Mouse (Mus musculus): Measurements from ENCODE around the gene Cartpt. TPM values are rescaled to one million over a fixed set of nuclear protein-coding genes. Genes with fewer than 3 reads are reported as not detected.

Cartpt gene
- polyA plus RNA-seq (2012; rRNA removed) (not detected in 2 replicates), polyA plus RNA-seq (2014; fragmentation: Nextera tagmentation; extraction: Ambion mirVana) (not detected in 2 replicates)

DNA sequence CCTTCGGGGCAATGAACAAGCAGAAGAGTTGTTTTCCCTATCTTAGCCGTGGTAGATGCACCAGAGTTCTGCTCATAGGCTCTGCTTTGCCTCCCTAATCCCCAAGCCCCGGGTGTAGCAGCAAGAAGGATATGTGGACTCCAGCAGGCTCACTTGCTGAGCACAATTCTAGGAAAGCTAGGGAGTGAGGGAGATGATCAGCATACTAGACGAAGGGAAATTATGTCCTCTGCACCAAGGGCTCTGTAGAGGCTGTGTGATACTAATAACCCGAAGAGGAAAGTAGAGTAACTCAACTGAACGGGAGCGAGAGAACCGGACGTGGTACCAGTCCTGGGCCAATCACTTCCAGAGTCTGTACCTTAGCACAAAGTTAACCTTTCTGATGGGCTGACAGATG lies at the start of gene Cartpt:
Gene Cartpt, minus strand, starts transcription at position 127 of the 400 bp plus-strand sequence.
- Histone ChIP-seq H3K9me3 (ENCODE audit: control insufficient read depth, low read length) (no peaks in the 10 kb centered on the region), H3K4me3 (ENCODE audit: insufficient read depth in 1 of 2, low read depth in 2 of 2, low read length in 2 of 2) (no peak within 1 kb of the TSS), H3K27me3 (ENCODE audit: control insufficient read depth, insufficient read depth, low read length) (peaks cover 17% of the 10 kb centered on the region), H3K4me2 (ENCODE audit: low read depth) (no peak within 1 kb of the TSS), H3K36me3 (replicated peaks; ENCODE audit: control insufficient read depth, insufficient read depth, low read depth) (no peaks in the 10 kb centered on the region), H3K9ac (replicated peaks) (no peak within 1 kb of the TSS), H3K4me1 (replicated peaks; ENCODE audit: control insufficient read depth in 2 of 2, insufficient read depth in 2 of 2, low read length in 1 of 2) (no peaks in the 10 kb centered on the region), H3K27ac (no peak within 1 kb of the TSS)
- no peak for TF ChIP-seq EP300 (IDR thresholded peaks at IDR 0.05; ENCODE audit: low read depth)
- TF ChIP-seq CTCF (IDR thresholded peaks at IDR 0.05; ENCODE audit: low read depth) = no peak
- whole genome bisulfite sequencing (ENCODE audit: insufficient replicate concordance) = 48% methylated on average over 9 of the region's 9 CpGs
- DNase-seq (ENCODE audit: low read depth in 3 of 3, low spot score in 3 of 3) = no peak
- no peak for ATAC-seq (ENCODE audit: insufficient read depth)

DNA sequence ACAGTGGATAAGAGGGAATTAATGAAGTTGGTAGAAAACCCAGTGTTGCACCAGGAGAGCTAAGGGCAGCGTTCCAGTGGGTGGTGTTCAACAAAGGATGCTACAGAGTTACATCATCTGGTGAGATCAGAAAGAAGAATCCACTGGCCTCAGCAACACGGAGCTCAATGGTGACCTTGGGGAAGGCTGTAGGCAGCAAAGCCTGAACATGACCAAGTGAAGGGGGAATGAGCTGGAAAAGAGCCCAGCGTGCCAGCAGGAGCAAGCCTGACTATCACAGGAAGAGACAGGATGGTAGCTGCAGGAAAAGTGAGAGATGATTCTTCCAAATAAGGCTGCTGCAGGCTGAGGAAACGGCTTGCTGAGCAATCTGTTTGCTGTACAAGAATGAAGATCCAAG lies 46.5 kb upstream of the Cartpt start:
- no peak overlapping the region for H3K4me3 ChIP-seq (ENCODE audit: insufficient read depth in 1 of 2, low read depth in 2 of 2, low read length in 2 of 2)
- no peaks in the 10 kb centered on the region for H3K9me3 ChIP-seq (ENCODE audit: control insufficient read depth, low read length)
- no peak overlapping the region for H3K27ac ChIP-seq
- no peak for ATAC-seq (ENCODE audit: insufficient read depth)
- H3K9ac ChIP-seq (replicated peaks) = no peak overlapping the region
- no peaks in the 10 kb centered on the region for H3K36me3 ChIP-seq (replicated peaks; ENCODE audit: control insufficient read depth, insufficient read depth, low read depth)
- TF ChIP-seq EP300 (IDR thresholded peaks at IDR 0.05; ENCODE audit: low read depth) (no peak), CTCF (IDR thresholded peaks at IDR 0.05; ENCODE audit: low read depth) (no peak)
- no peaks in the 10 kb centered on the region for H3K4me1 ChIP-seq (replicated peaks; ENCODE audit: control insufficient read depth in 2 of 2, insufficient read depth in 2 of 2, low read length in 1 of 2)
- 67% methylated on average over 4 of the region's 4 CpGs for WGBS (ENCODE audit: insufficient replicate concordance)
- no peak overlapping the region for H3K4me2 ChIP-seq (ENCODE audit: low read depth)
- DNase-seq (ENCODE audit: low read depth in 3 of 3, low spot score in 3 of 3) = no peak
- no peaks in the 10 kb centered on the region for H3K27me3 ChIP-seq (ENCODE audit: control insufficient read depth, insufficient read depth, low read length)

DNA sequence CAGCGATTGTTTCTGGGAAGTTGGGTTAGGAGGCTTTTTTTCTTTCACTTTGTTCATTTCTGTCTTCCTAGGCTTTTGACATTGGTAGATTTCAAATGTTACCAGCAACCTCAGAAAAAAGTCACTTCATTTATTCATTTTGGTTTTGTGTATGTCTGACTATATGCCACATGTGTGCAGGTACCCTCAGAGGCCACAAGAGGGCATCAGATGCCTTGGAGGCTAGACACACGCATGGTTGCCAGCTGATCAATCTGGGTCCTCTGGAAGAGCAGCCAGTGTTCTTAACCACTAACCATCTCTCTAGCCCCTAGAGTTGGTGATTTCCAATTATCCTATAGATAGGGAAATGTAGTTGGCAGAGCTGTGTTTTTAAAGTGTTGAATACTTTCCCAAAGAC lies 42.6 kb upstream of the Cartpt start:
- Histone ChIP-seq H3K4me2 (ENCODE audit: low read depth) (no peak overlapping the region), H3K4me1 (replicated peaks; ENCODE audit: control insufficient read depth in 2 of 2, insufficient read depth in 2 of 2, low read length in 1 of 2) (no peaks in the 10 kb centered on the region), H3K9me3 (ENCODE audit: control insufficient read depth, low read length) (no peaks in the 10 kb centered on the region), H3K9ac (replicated peaks) (no peak overlapping the region), H3K36me3 (replicated peaks; ENCODE audit: control insufficient read depth, insufficient read depth, low read depth) (no peaks in the 10 kb centered on the region), H3K27me3 (ENCODE audit: control insufficient read depth, insufficient read depth, low read length) (no peaks in the 10 kb centered on the region), H3K4me3 (ENCODE audit: insufficient read depth in 1 of 2, low read depth in 2 of 2, low read length in 2 of 2) (no peak overlapping the region), H3K27ac (no peak overlapping the region)
- TF ChIP-seq CTCF (IDR thresholded peaks at IDR 0.05; ENCODE audit: low read depth) (peak; percentile 35), EP300 (IDR thresholded peaks at IDR 0.05; ENCODE audit: low read depth) (no peak)
- WGBS (ENCODE audit: insufficient replicate concordance) = 67% methylated on average over 2 of the region's 2 CpGs
- ATAC-seq (ENCODE audit: insufficient read depth) = no peak
- no peak for DNase-seq (ENCODE audit: low read depth in 3 of 3, low spot score in 3 of 3)

DNA sequence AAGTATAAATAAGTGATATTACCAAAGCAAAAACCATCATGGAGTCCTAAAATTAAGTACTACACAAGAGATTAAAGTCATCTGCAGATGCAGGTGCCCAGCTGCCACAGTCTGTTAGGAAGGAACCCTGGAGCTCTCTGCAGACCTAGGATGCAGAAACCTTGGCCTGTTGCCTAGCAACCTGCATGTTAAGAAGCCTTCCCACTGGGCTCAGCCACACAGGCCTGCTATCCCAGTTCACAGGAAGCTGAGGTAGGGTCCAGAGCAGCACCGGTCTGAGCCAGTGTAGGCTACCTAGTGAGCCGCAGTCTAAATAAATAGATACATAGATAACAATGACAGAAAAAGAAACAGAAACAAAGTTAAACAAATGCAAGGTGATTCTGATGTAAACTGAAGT lies 39.7 kb upstream of the Cartpt start:
- DNase-seq (ENCODE audit: low read depth in 3 of 3, low spot score in 3 of 3) (no peak), ATAC-seq (ENCODE audit: insufficient read depth) (no peak)
- no peaks in the 10 kb centered on the region for H3K27me3 ChIP-seq (ENCODE audit: control insufficient read depth, insufficient read depth, low read length)
- H3K27ac ChIP-seq = no peak overlapping the region
- H3K9me3 ChIP-seq (ENCODE audit: control insufficient read depth, low read length) = no peaks in the 10 kb centered on the region
- no peak overlapping the region for H3K9ac ChIP-seq (replicated peaks)
- WGBS (ENCODE audit: insufficient replicate concordance) = 38% methylated on average over 2 of the region's 2 CpGs
- H3K4me1 ChIP-seq (replicated peaks; ENCODE audit: control insufficient read depth in 2 of 2, insufficient read depth in 2 of 2, low read length in 1 of 2) = no peaks in the 10 kb centered on the region
- H3K4me3 ChIP-seq (ENCODE audit: insufficient read depth in 1 of 2, low read depth in 2 of 2, low read length in 2 of 2) = no peak overlapping the region
- TF ChIP-seq CTCF (IDR thresholded peaks at IDR 0.05; ENCODE audit: low read depth) = no peak
- no peak for TF ChIP-seq EP300 (IDR thresholded peaks at IDR 0.05; ENCODE audit: low read depth)
- H3K36me3 ChIP-seq (replicated peaks; ENCODE audit: control insufficient read depth, insufficient read depth, low read depth) = no peaks in the 10 kb centered on the region
- H3K4me2 ChIP-seq (ENCODE audit: low read depth) = no peak overlapping the region

DNA sequence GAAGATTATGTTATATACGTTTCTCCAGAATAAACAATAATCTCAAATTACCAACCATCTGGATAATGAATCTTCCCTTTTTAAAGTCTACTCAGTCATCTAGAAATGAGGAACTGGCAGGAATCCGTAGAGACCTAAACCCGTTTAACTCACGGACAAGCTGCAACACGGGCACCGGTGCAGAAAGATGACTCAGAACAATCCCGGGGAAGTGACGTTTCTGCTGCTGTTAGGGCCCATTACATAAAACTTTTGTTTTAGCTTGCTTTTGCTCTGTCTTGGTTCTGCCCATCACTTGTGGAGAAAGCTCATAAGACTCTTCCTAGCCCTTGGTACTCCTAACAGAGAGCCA lies 38.4 kb upstream of the Cartpt start:
- H3K27me3 ChIP-seq (ENCODE audit: control insufficient read depth, insufficient read depth, low read length) = no peaks in the 10 kb centered on the region
- WGBS (ENCODE audit: insufficient replicate concordance) = 15% methylated on average over 8 of the region's 8 CpGs

More for the DNA sequence above, 38.4 kb upstream of the Cartpt start:
- H3K9ac ChIP-seq (replicated peaks) = no peak overlapping the region
- no peak overlapping the region for H3K4me3 ChIP-seq (ENCODE audit: insufficient read depth in 1 of 2, low read depth in 2 of 2, low read length in 2 of 2)
- H3K4me2 ChIP-seq (ENCODE audit: low read depth) = no peak overlapping the region
- DNase-seq (ENCODE audit: low read depth in 3 of 3, low spot score in 3 of 3) (peak in 1 of 3 experiments; percentile 13), ATAC-seq (ENCODE audit: insufficient read depth) (no peak)
- no peaks in the 10 kb centered on the region for H3K9me3 ChIP-seq (ENCODE audit: control insufficient read depth, low read length)
- no peak for TF ChIP-seq CTCF (IDR thresholded peaks at IDR 0.05; ENCODE audit: low read depth)
- TF ChIP-seq EP300 (IDR thresholded peaks at IDR 0.05; ENCODE audit: low read depth) = no peak
- H3K4me1 ChIP-seq (replicated peaks; ENCODE audit: control insufficient read depth in 2 of 2, insufficient read depth in 2 of 2, low read length in 1 of 2) = no peaks in the 10 kb centered on the region
- H3K36me3 ChIP-seq (replicated peaks; ENCODE audit: control insufficient read depth, insufficient read depth, low read depth) = no peaks in the 10 kb centered on the region
- H3K27ac ChIP-seq = no peak overlapping the region
